Mouse (Mus musculus): ENCODE measurements around the gene Vmn2r3.
"Not testable (repeated sequence)": the region's sequence is repeated elsewhere in the genome, so short reads cannot be mapped to it uniquely, and the experiment has no call there.

The Vmn2r3 gene

GRCm38 (mm10) chr3:64289609-64290008 is at the start of gene Vmn2r3:
Gene Vmn2r3, minus strand, starts transcription at chr3:64289709.
- DNase-seq (ENCODE audit: extremely low read depth, low read depth, low spot score): no peak

- no peak for DNase-seq (ENCODE audit: extremely low read depth, low read depth, low spot score)
These were observed 43.0 kb upstream of the Vmn2r3 start for GRCm38 (mm10) chr3:64332548-64332947.

- no peak for DNase-seq (ENCODE audit: extremely low read depth, low read depth, low spot score)
These were observed 32.3 kb upstream of the Vmn2r3 start for GRCm38 (mm10) chr3:64321824-64322223.

- no peak for DNase-seq (ENCODE audit: extremely low read depth, low read depth, low spot score)
These were observed 17.3 kb upstream of the Vmn2r3 start for GRCm38 (mm10) chr3:64306799-64307198.

GRCm38 (mm10) chr3:64265762-64266112 is 23.8 kb downstream of the Vmn2r3 start:
- no peak for DNase-seq (ENCODE audit: extremely low read depth, low read depth, low spot score)

- not testable (repeated sequence) for DNase-seq (ENCODE audit: extremely low read depth, low read depth, low spot score)
These were observed 24.3 kb downstream of the Vmn2r3 start for GRCm38 (mm10) chr3:64265056-64265761.

- DNase-seq (ENCODE audit: extremely low read depth, low read depth, low spot score): no peak
These were observed 29.9 kb downstream of the Vmn2r3 start for GRCm38 (mm10) chr3:64259582-64259981.

- DNase-seq (ENCODE audit: extremely low read depth, low read depth, low spot score): no peak
These were observed 37.9 kb downstream of the Vmn2r3 start for GRCm38 (mm10) chr3:64251646-64252045.

GRCm38 (mm10) chr3:64250461-64250860 is 39.0 kb downstream of the Vmn2r3 start:
- not testable (repeated sequence) for DNase-seq (ENCODE audit: extremely low read depth, low read depth, low spot score)

- not testable (repeated sequence) for DNase-seq (ENCODE audit: extremely low read depth, low read depth, low spot score)
These were observed 54.0 kb downstream of the Vmn2r3 start for GRCm38 (mm10) chr3:64235459-64235858.

GRCm38 (mm10) chr3:64233655-64234054 is 55.9 kb downstream of the Vmn2r3 start:
- not testable (repeated sequence) for DNase-seq (ENCODE audit: extremely low read depth, low read depth, low spot score)

- no peak for DNase-seq (ENCODE audit: extremely low read depth, low read depth, low spot score)
These were observed 62.3 kb downstream of the Vmn2r3 start for GRCm38 (mm10) chr3:64227243-64227642.

All from fat pad, adult 2 months (tissue).